Mouse (Mus musculus): ENCODE measurements at regions not wholly inside any gene's neighbourhood (a gene's known extent, or its start where the extent isn't known, plus 50 kb on each side); places are given as distances from the start of the nearest gene placed in this dataset.

DNA sequence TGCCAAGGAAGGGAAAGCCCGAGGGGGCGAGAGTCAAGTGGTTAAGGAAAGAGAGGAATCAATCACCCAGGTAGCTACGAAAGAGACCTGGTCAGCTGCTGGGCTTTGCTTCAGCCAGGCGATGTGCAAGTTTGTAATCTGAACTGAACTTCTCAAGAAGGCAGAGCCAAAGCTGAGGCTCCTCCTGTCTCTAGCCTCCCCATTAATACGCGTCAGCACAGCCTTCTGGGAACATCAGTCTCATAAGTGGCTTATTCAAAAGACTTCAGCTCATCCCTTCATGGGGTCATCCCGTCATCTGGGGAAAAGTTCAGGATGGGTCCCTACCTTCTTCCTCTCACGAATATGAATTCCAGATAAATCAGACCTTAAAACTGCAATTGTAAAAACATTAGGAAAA is 112.2 kb upstream of the Mgme1 start:
- TF ChIP-seq CTCF (conservative IDR thresholded peaks at IDR 0.05; ENCODE audit: low read length) (no peak), NANOG (IDR thresholded peaks at IDR 0.05; ENCODE audit: borderline replicate concordance, low read length) (no peak), POU5F1 (IDR thresholded peaks at IDR 0.05; ENCODE audit: borderline replicate concordance, low read length) (no peak)
